Mouse (Mus musculus): ENCODE results near the gene Gm2244.
A peak's percentile ranks its signal among the peaks of the same experiment; 100 is the strongest.
"Not testable (repeated sequence)": the region's sequence is repeated elsewhere in the genome, so short reads cannot be mapped to it uniquely, and the experiment has no call there.

The Gm2244 gene

DNA sequence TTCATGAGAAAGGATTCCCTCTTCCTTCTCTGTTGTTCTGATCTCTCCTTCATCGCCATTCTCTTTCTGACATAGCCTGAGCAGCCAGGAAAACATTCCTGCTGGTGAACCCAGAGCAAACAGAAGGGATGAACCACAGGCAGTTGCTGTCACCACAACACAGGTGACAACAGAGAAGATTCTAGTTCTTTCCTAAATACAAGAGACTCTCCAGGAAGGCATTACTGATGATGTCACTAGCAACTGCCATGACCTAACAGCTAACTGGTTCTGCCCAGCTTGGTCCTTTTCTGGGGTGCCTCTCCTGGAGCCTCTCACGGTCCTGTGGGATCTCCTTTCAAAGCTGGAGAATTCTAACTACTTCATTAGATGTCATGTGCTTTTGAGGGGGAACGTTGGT, at the start of gene Gm2244:
Gm2244 (minus strand) TSS at position 101 of the 400 bp plus-strand sequence.
- DNase-seq (ENCODE audit: low spot score in 2 of 2): not testable (repeated sequence)

DNA sequence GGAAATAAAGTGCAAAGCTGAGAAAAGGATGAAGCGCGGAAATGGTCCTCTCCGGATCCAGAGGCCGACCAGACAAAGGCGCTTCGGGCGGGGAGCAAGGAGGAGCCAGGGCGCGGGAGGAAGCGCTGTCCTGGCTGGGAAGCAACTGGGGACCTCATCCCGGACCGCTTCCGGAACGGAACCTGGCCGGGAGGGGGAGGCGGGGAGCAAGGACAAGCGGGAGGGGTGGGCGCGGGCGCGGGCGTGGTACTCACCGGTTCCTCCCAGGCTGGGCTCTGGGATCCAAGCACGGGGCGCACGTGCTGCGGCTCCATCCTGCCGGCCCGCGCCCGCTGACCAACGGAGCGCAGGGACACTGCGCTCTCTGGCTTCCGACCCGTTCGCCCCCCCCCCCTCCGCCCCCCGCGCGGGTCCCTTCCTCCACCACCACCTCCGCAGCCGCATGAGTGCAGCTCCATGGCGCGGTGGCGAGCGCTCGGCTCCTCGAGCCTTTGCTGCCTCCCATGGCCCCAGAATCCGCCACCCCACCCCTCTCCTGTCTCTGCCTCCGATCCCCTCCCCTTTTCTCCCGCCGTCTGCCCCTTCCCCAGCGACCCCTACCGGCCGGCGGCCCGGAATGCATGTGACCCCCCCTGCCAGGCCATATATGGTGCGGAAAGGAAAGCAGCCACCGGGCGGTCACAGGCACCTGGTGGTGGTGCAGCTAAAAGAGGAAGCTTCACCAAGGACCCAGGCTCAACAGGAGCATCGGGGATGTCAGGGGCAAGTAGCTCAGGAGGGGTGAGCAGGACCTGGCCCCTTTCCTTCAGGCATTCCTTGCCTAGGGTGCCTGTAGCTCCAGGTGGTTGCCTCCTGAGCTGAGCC, 35.3 kb upstream of the Gm2244 start, which contains the start of gene Gm2237:
Gm2237 (minus strand) TSS at position 332 of the 864 bp plus-strand sequence.
- peak in 1 of 2 experiments; percentile 52 for DNase-seq (ENCODE audit: low spot score in 2 of 2)

All from spleen, postnatal 4 days (tissue).